Mouse (Mus musculus) lung, embryonic 15.5 days (tissue): ENCODE results near the gene Gp1ba. TPM values are rescaled to one million over a fixed set of nuclear protein-coding genes. Genes with fewer than 3 reads are reported as not detected.

Experiments used
- ATAC-seq: fragments of 200-750 bp; cut with Nextera tagmentation; 2 replicates; pipeline ENCODE4 v1.8.0; 2017; ENCODE audit warnings: moderate number of reproducible peaks, borderline replicate concordance; ENCODE audit not compliant: low FRiP score, low TSS enrichment; ENCODE audit errors: extremely low read depth
- H3K27ac ChIP-seq: fragments of 300-500 bp; sonication (generic); 2 replicates; pipeline ENCODE4 v1.5.1; 2015; ENCODE audit warnings: moderate library complexity, mild to moderate bottlenecking, inconsistent platforms
- H3K27me3 ChIP-seq: fragments of 300-500 bp; sonication (generic); 2 replicates; pipeline ENCODE4 v1.6.1; 2015; ENCODE audit warnings: inconsistent platforms
- H3K36me3 ChIP-seq: fragments of 300-500 bp; sonication (generic); 2 replicates; pipeline ENCODE4 v1.6.1; 2015; ENCODE audit warnings: inconsistent platforms
- H3K4me1 ChIP-seq: fragments of 300-500 bp; sonication (generic); 2 replicates; pipeline ENCODE4 v1.6.1; 2015; ENCODE audit warnings: inconsistent platforms
- H3K4me2 ChIP-seq: fragments of 300-500 bp; sonication (generic); 2 replicates; pipeline ENCODE4 v1.6.1; 2015; ENCODE audit warnings: inconsistent platforms, mild to moderate bottlenecking, moderate library complexity
- H3K4me3 ChIP-seq: fragments of 300-500 bp; sonication (generic); 2 replicates; pipeline ENCODE4 v1.5.1; 2015; ENCODE audit warnings: mild to moderate bottlenecking, inconsistent platforms
- H3K9ac ChIP-seq: fragments of 300-500 bp; sonication (generic); 2 replicates; pipeline ENCODE4 v1.6.1; 2015; ENCODE audit warnings: inconsistent platforms
- H3K9me3 ChIP-seq: fragments of 300-500 bp; sonication (generic); 2 replicates; pipeline ENCODE4 v1.6.1; 2016; ENCODE audit warnings: inconsistent platforms
- WGBS: fragments of 180-500 bp; shearing (Covaris S2); methylation state at CpG from one replicate; pipeline ENCODE4 v1.1.7; 2015; 5-methylcytosine and 5-hydroxymethylcytosine counted together
- polyA plus RNA-seq: library from polyadenylated mRNA; unstranded; fragments of >200 nt; fragmentation: Nextera tagmentation; extraction: Ambion mirVana; gene quantifications from 2 replicates; pipeline ENCODE4 v1.2.1, GENCODE M21; 2015

Gene Gp1ba
- polyA plus RNA-seq, 1 experiment from 2014 or later: 0.37 TPM

- no peak for ATAC-seq
- Histone ChIP-seq H3K4me1 (peaks cover 23% of the 10 kb centered on the region), H3K36me3 (peaks cover 42% of the 10 kb centered on the region), H3K9me3 (no peaks in the 10 kb centered on the region), H3K27ac (no peak overlapping the region), H3K4me2 (no peak overlapping the region), H3K9ac (no peak overlapping the region), H3K27me3 (no peaks in the 10 kb centered on the region), H3K4me3 (no peak overlapping the region)
- 87% methylated on average over 8 of the region's 8 CpGs for WGBS
These were observed 27.8 kb downstream of the Gp1ba start for GRCm38 (mm10) chr11:70666687-70667086.

- 53% methylated on average over 14 of the region's 14 CpGs for WGBS
- ATAC-seq: no peak
- peaks cover 41% of the 10 kb centered on the region for H3K36me3 ChIP-seq
- H3K27me3 ChIP-seq: no peaks in the 10 kb centered on the region
- peak overlapping the region; percentile 88 for H3K4me2 ChIP-seq
- H3K27ac ChIP-seq: peak overlapping the region; percentile 99
- no peaks in the 10 kb centered on the region for H3K9me3 ChIP-seq
- H3K9ac ChIP-seq: peak overlapping the region; percentile 42
- H3K4me3 ChIP-seq: peak overlapping the region; percentile 73
- peaks cover 23% of the 10 kb centered on the region for H3K4me1 ChIP-seq
These were observed 28.6 kb downstream of the Gp1ba start for GRCm38 (mm10) chr11:70667271-70668150.

- peak overlapping the region; percentile 99 for H3K27ac ChIP-seq
- peak overlapping the region; percentile 42 for H3K9ac ChIP-seq
- peaks cover 23% of the 10 kb centered on the region for H3K4me1 ChIP-seq
- under 1% methylated on average over 15 of the region's 15 CpGs for WGBS
- ATAC-seq: peak; percentile 59
- H3K27me3 ChIP-seq: no peaks in the 10 kb centered on the region
- H3K4me2 ChIP-seq: peak overlapping the region; percentile 88
- peaks cover 35% of the 10 kb centered on the region for H3K36me3 ChIP-seq
- no peaks in the 10 kb centered on the region for H3K9me3 ChIP-seq
- H3K4me3 ChIP-seq: peak overlapping the region; percentile 73
These were observed 29.4 kb downstream of the Gp1ba start for GRCm38 (mm10) chr11:70668335-70668770.

- H3K9me3 ChIP-seq: no peaks in the 10 kb centered on the region
- peaks cover 34% of the 10 kb centered on the region for H3K36me3 ChIP-seq
- under 1% methylated on average over 44 of the region's 44 CpGs for WGBS
- H3K4me1 ChIP-seq: peaks cover 23% of the 10 kb centered on the region
- H3K4me3 ChIP-seq: peak within 1 kb of the TSS; percentile 73
- peak within 1 kb of the TSS; percentile 88 for H3K4me2 ChIP-seq
- peak within 1 kb of the TSS; percentile 99 for H3K27ac ChIP-seq
- peak within 1 kb of the TSS; percentile 58 for H3K9ac ChIP-seq
- H3K27me3 ChIP-seq: no peaks in the 10 kb centered on the region
- ATAC-seq: peak; percentile 95
These were observed 30.0 kb downstream of the Gp1ba start, which contains the start of gene Spag7 for GRCm38 (mm10) chr11:70668771-70669505. Gene Spag7 (minus strand): TSS chr11:70669416.

GRCm38 (mm10) chr11:70669582-70670345, 30.8 kb downstream of the Gp1ba start:
- Histone ChIP-seq H3K36me3 (peaks cover 33% of the 10 kb centered on the region), H3K27ac (peak overlapping the region; percentile 99), H3K4me2 (peak overlapping the region; percentile 88), H3K4me1 (peaks cover 23% of the 10 kb centered on the region), H3K4me3 (peak overlapping the region; percentile 73), H3K9ac (peak overlapping the region; percentile 58), H3K9me3 (no peaks in the 10 kb centered on the region), H3K27me3 (no peaks in the 10 kb centered on the region)
- under 1% methylated on average over 30 of the region's 31 CpGs for WGBS
- peak; percentile 35 for ATAC-seq

GRCm38 (mm10) chr11:70670483-70670882, 31.6 kb downstream of the Gp1ba start:
- no peaks in the 10 kb centered on the region for H3K9me3 ChIP-seq
- H3K36me3 ChIP-seq: peaks cover 32% of the 10 kb centered on the region
- H3K4me3 ChIP-seq: peak overlapping the region; percentile 73
- no peak for ATAC-seq
- 33% methylated on average over 14 of the region's 14 CpGs for WGBS
- peak overlapping the region; percentile 88 for H3K4me2 ChIP-seq
- H3K9ac ChIP-seq: peak overlapping the region; percentile 58
- H3K27me3 ChIP-seq: no peaks in the 10 kb centered on the region
- H3K27ac ChIP-seq: peak overlapping the region; percentile 99
- peaks cover 23% of the 10 kb centered on the region for H3K4me1 ChIP-seq

GRCm38 (mm10) chr11:70671333-70672047, 32.6 kb downstream of the Gp1ba start:
- H3K36me3 ChIP-seq: peaks cover 30% of the 10 kb centered on the region
- peaks cover 23% of the 10 kb centered on the region for H3K4me1 ChIP-seq
- H3K27ac ChIP-seq: no peak overlapping the region
- H3K27me3 ChIP-seq: no peaks in the 10 kb centered on the region
- no peak overlapping the region for H3K9ac ChIP-seq
- no peaks in the 10 kb centered on the region for H3K9me3 ChIP-seq
- no peak overlapping the region for H3K4me3 ChIP-seq
- 84% methylated on average over 16 of the region's 16 CpGs for whole genome bisulfite sequencing
- ATAC-seq: no peak
- 0 out of 2 replicates have a peak overlapping the region, but pooled peaks have one; percentile 88 for H3K4me2 ChIP-seq

GRCm38 (mm10) chr11:70674014-70674413, 35.1 kb downstream of the Gp1ba start:
- H3K4me1 ChIP-seq: peaks cover 10% of the 10 kb centered on the region
- H3K9me3 ChIP-seq: no peaks in the 10 kb centered on the region
- H3K27me3 ChIP-seq: no peaks in the 10 kb centered on the region
- no peak overlapping the region for H3K9ac ChIP-seq
- H3K36me3 ChIP-seq: peaks cover 41% of the 10 kb centered on the region
- WGBS: 81% methylated on average over 6 of the region's 6 CpGs
- H3K27ac ChIP-seq: no peak overlapping the region
- H3K4me3 ChIP-seq: no peak overlapping the region
- no peak for ATAC-seq
- H3K4me2 ChIP-seq: no peak overlapping the region

GRCm38 (mm10) chr11:70674501-70674900, 35.6 kb downstream of the Gp1ba start:
- WGBS: 65% methylated on average over 11 of the region's 11 CpGs
- H3K4me1 ChIP-seq: peaks cover 10% of the 10 kb centered on the region
- H3K27ac ChIP-seq: no peak overlapping the region
- H3K4me2 ChIP-seq: no peak overlapping the region
- H3K36me3 ChIP-seq: peaks cover 46% of the 10 kb centered on the region
- H3K9me3 ChIP-seq: no peaks in the 10 kb centered on the region
- no peak overlapping the region for H3K9ac ChIP-seq
- no peak for ATAC-seq
- H3K27me3 ChIP-seq: no peaks in the 10 kb centered on the region
- H3K4me3 ChIP-seq: no peak overlapping the region

GRCm38 (mm10) chr11:70678092-70678491, 39.2 kb downstream of the Gp1ba start:
- no peaks in the 10 kb centered on the region for H3K9me3 ChIP-seq
- no peaks in the 10 kb centered on the region for H3K27me3 ChIP-seq
- H3K9ac ChIP-seq: no peak overlapping the region
- H3K27ac ChIP-seq: no peak overlapping the region
- no peak overlapping the region for H3K4me2 ChIP-seq
- ATAC-seq: no peak
- H3K4me1 ChIP-seq: peaks cover 9% of the 10 kb centered on the region
- H3K4me3 ChIP-seq: no peak overlapping the region
- 70% methylated on average over 9 of the region's 9 CpGs for WGBS
- H3K36me3 ChIP-seq: peaks cover 56% of the 10 kb centered on the region

GRCm38 (mm10) chr11:70678576-70678975, 39.7 kb downstream of the Gp1ba start:
- Histone ChIP-seq H3K4me3 (no peak overlapping the region), H3K36me3 (peaks cover 60% of the 10 kb centered on the region), H3K27me3 (no peaks in the 10 kb centered on the region), H3K9ac (no peak overlapping the region), H3K4me2 (no peak overlapping the region), H3K4me1 (peaks cover 9% of the 10 kb centered on the region), H3K9me3 (no peaks in the 10 kb centered on the region), H3K27ac (no peak overlapping the region)
- WGBS: 76% methylated on average over 2 of the region's 2 CpGs
- ATAC-seq: no peak
